Comparison of ENCODE assay signal across 8 mouse cellular contexts in the genomic region with DNA sequence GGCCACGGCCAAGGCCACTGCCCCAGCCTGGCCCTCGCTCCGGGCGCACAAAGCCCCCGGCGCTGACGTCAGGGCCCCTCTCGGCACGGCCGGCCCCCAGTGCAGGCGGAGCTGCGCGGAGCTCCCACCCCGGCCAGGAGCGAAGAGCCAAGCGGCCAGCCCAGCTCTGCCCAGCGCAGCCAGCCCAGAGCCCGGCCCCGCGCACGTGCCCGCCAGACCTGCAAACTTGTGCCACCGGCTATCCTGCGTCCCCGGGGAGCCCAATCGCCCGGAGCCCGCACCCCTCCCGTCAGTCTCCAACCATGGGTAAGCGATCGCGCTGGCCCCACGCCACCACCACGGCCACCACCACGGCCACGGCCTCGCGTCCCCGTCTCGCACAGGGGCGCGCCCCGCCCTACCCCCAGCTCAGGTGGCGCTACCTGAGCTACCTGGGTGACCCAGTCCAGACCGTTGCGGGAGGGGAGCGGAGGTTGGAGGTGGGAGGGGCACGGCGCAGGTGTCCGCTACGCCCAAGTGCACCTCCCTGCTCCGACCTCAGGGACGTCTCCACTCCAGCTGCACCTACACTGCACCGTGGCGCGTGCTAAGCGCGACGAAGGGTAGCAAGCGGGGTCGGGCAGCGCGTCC. TPM values are rescaled to one million over a fixed set of nuclear protein-coding genes. Genes with fewer than 3 reads are reported as not detected.
DNase-seq lines count a peak whose midpoint lies in the region; ATAC-seq and TF ChIP-seq lines count a peak whose summit lies in the region.

Gene Gpm6b, plus strand, starts transcription at position 81 of the 630 bp plus-strand sequence.

- peak within 1 kb of the TSS; percentile 67 for H3K4me2 ChIP-seq in forebrain, postnatal 0 days (ENCODE audit: low read depth)
- peak within 1 kb of the TSS; percentile 72 for H3K4me2 ChIP-seq in lung, embryonic 14.5 days

- peak within 1 kb of the TSS; percentile 59 for H3K4me3 ChIP-seq in forebrain, postnatal 0 days (ENCODE audit: low read depth, low read length)
- H3K4me3 ChIP-seq in hindbrain, embryonic 10.5 days: peak within 1 kb of the TSS; percentile 66
- H3K4me3 ChIP-seq in lung, embryonic 14.5 days (ENCODE audit: low read depth, low read length): peak within 1 kb of the TSS; percentile 55

- WGBS in forebrain, postnatal 0 days: 37% methylated on average over 60 of the region's 63 CpGs
- WGBS in hindbrain, embryonic 10.5 days: 23% methylated on average over 62 of the region's 63 CpGs
- 15% methylated on average over 57 of the region's 63 CpGs for WGBS in lung, embryonic 14.5 days

- no peaks in the 10 kb centered on the region for H3K27me3 ChIP-seq in forebrain, postnatal 0 days (ENCODE audit: insufficient read depth, low read length)
- peaks cover 60% of the 10 kb centered on the region for H3K27me3 ChIP-seq in hindbrain, embryonic 10.5 days (ENCODE audit: insufficient read depth, poor library complexity, severe bottlenecking)
- H3K27me3 ChIP-seq in lung, embryonic 14.5 days (ENCODE audit: insufficient read depth, low read length): no peaks in the 10 kb centered on the region

- no peaks in the 10 kb centered on the region for H3K4me1 ChIP-seq in forebrain, postnatal 0 days (ENCODE audit: insufficient read depth)
- H3K4me1 ChIP-seq in hindbrain, embryonic 10.5 days (replicated peaks): no peaks in the 10 kb centered on the region; the same call in 1 of the 2 replicates
- no peaks in the 10 kb centered on the region for H3K4me1 ChIP-seq in lung, embryonic 14.5 days (ENCODE audit: insufficient read depth)

- H3K36me3 ChIP-seq in forebrain, postnatal 0 days (ENCODE audit: insufficient read depth): no peaks in the 10 kb centered on the region
- H3K36me3 ChIP-seq in hindbrain, embryonic 10.5 days: no peaks in the 10 kb centered on the region
- H3K36me3 ChIP-seq in lung, embryonic 14.5 days (ENCODE audit: insufficient read depth): no peaks in the 10 kb centered on the region

- peak within 1 kb of the TSS; percentile 78 for H3K27ac ChIP-seq in forebrain, postnatal 0 days (ENCODE audit: low read depth, low read length)
- H3K27ac ChIP-seq in hindbrain, embryonic 10.5 days: peak within 1 kb of the TSS; percentile 85
- H3K27ac ChIP-seq in lung, embryonic 14.5 days (ENCODE audit: low read depth): no peak within 1 kb of the TSS

- ATAC-seq in forebrain, postnatal 0 days: peak; percentile 91
- peak; percentile 97 for ATAC-seq in lung, embryonic 14.5 days (ENCODE audit: insufficient read depth)

- peak within 1 kb of the TSS; percentile 75 for H3K9ac ChIP-seq in forebrain, postnatal 0 days
- peak within 1 kb of the TSS; percentile 61 for H3K9ac ChIP-seq in lung, embryonic 14.5 days

- DNase-seq in Muller cell, postnatal 12 days (ENCODE audit: inconsistent ontology term): peak; percentile 86
- peak; percentile 20 to 38 for DNase-seq in cerebellum, adult 18-20 months
- peak; percentile 56 for DNase-seq in forebrain, postnatal 0 days
- peak; percentile 61 for DNase-seq in hindbrain, embryonic 10.5 days (ENCODE audit: low spot score)
- DNase-seq in layer of hippocampus, adult 8-10 months (ENCODE audit: low spot score in 2 of 2): peak in 1 of 2 experiments; percentile 31
- DNase-seq in lung, embryonic 14.5 days: peak; percentile 73
- DNase-seq in ovary, postnatal 10 days (ENCODE audit: low spot score): peak; percentile 14
- DNase-seq in urinary bladder, postnatal 4 days (ENCODE audit: low spot score in 2 of 2): peak; percentile 26 to 61

- H3K9me3 ChIP-seq in forebrain, postnatal 0 days (ENCODE audit: low read length): no peaks in the 10 kb centered on the region
- no peaks in the 10 kb centered on the region for H3K9me3 ChIP-seq in hindbrain, embryonic 10.5 days
- no peaks in the 10 kb centered on the region for H3K9me3 ChIP-seq in lung, embryonic 14.5 days (ENCODE audit: low read depth, low read length)

- TF ChIP-seq CTCF in forebrain, postnatal 0 days (IDR thresholded peaks at IDR 0.05; ENCODE audit: low read depth): no peak
- TF ChIP-seq CTCF in lung, embryonic 14.5 days (IDR thresholded peaks at IDR 0.05; ENCODE audit: low read depth): no peak

RNA-seq across cellular contexts. Expression of gene Gpm6b, which starts in this region (rescaled TPM):
- total RNA-seq in forebrain, postnatal 0 days (2014; rRNA removed): 431 and 491 TPM in 2 replicates
- 290 and 385 TPM in 2 replicates for polyA plus RNA-seq in forebrain, postnatal 0 days (2015; fragmentation: Nextera tagmentation; extraction: Ambion mirVana)
- polyA plus RNA-seq in hindbrain, embryonic 10.5 days (2016; fragmentation: Nextera tagmentation; extraction: Ambion mirVana): 89.6 and 127 TPM in 2 replicates
- total RNA-seq in layer of hippocampus, adult 8-10 months (2022): 100 to 1,000 TPM; 610 to 714 (median 661) TPM
- polyA plus RNA-seq in lung, embryonic 14.5 days (2014; fragmentation: Nextera tagmentation; extraction: Ambion mirVana): 41.9 and 42.0 TPM in 2 replicates
